Mouse (Mus musculus): ENCODE data around the gene Rassf3. TPM values are rescaled to one million over a fixed set of nuclear protein-coding genes. Genes with fewer than 3 reads are reported as not detected.

The Rassf3 gene
- polyA plus RNA-seq, 1 experiment from 2014 or later, result 25.3 TPM

GRCm38 (mm10) chr10:121428011-121428711 is 48.0 kb downstream of the Rassf3 start:
- Histone ChIP-seq H3K9ac (ENCODE audit: low read length) (peak overlapping the region; percentile 41), H3K27ac (replicated peaks in 1 of 2; ENCODE audit: control insufficient read depth in 1 of 2, insufficient read depth in 1 of 2, low read depth in 2 of 2, low read length in 2 of 2) (peak overlapping the region; percentile 97 to 99), H3K4me1 (ENCODE audit: control insufficient read depth in 2 of 2, insufficient read depth in 2 of 2, low read length in 2 of 2) (peaks cover 71 to 94% of the 10 kb centered on the region in 2 experiments), H3K4me3 (ENCODE audit: control insufficient read depth in 1 of 2, insufficient read depth in 1 of 2, low read depth in 1 of 2, low read length in 2 of 2) (no peak overlapping the region), H3K27me3 (ENCODE audit: control insufficient read depth, insufficient read depth, low read length) (no peaks in the 10 kb centered on the region), H3K9me3 (ENCODE audit: control insufficient read depth, low read length) (no peaks in the 10 kb centered on the region), H3K4me2 (ENCODE audit: low read length) (peak overlapping the region; percentile 5; the same call in 1 of the 2 replicates), H3K36me3 (ENCODE audit: control insufficient read depth, insufficient read depth, low read length) (no peaks in the 10 kb centered on the region)
- WGBS, result 49% methylated on average over 15 of the region's 15 CpGs
- ATAC-seq (ENCODE audit: insufficient number of reproducible peaks, insufficient read depth, low FRiP score, low read depth), result no peak

GRCm38 (mm10) chr10:121427136-121427535 is 49.0 kb downstream of the Rassf3 start:
- WGBS, result 47% methylated on average over 5 of the region's 5 CpGs
- ATAC-seq (ENCODE audit: insufficient number of reproducible peaks, insufficient read depth, low FRiP score, low read depth), result no peak
- Histone ChIP-seq H3K36me3 (ENCODE audit: control insufficient read depth, insufficient read depth, low read length) (no peaks in the 10 kb centered on the region), H3K27ac (replicated peaks in 1 of 2; ENCODE audit: control insufficient read depth in 1 of 2, insufficient read depth in 1 of 2, low read depth in 2 of 2, low read length in 2 of 2) (peak overlapping the region; percentile 97 to 99), H3K27me3 (ENCODE audit: control insufficient read depth, insufficient read depth, low read length) (no peaks in the 10 kb centered on the region), H3K4me1 (ENCODE audit: control insufficient read depth in 2 of 2, insufficient read depth in 2 of 2, low read length in 2 of 2) (peaks cover 69 to 93% of the 10 kb centered on the region in 2 experiments), H3K9me3 (ENCODE audit: control insufficient read depth, low read length) (no peaks in the 10 kb centered on the region), H3K4me2 (ENCODE audit: low read length) (no peak overlapping the region), H3K4me3 (ENCODE audit: control insufficient read depth in 1 of 2, insufficient read depth in 1 of 2, low read depth in 1 of 2, low read length in 2 of 2) (no peak overlapping the region), H3K9ac (ENCODE audit: low read length) (no peak overlapping the region)

GRCm38 (mm10) chr10:121426458-121427070 is 49.6 kb downstream of the Rassf3 start:
- ATAC-seq (ENCODE audit: insufficient number of reproducible peaks, insufficient read depth, low FRiP score, low read depth), result no peak
- H3K36me3 ChIP-seq (ENCODE audit: control insufficient read depth, insufficient read depth, low read length), result no peaks in the 10 kb centered on the region
- peaks cover 69 to 93% of the 10 kb centered on the region in 2 experiments for H3K4me1 ChIP-seq (ENCODE audit: control insufficient read depth in 2 of 2, insufficient read depth in 2 of 2, low read length in 2 of 2)
- H3K4me3 ChIP-seq (ENCODE audit: control insufficient read depth in 1 of 2, insufficient read depth in 1 of 2, low read depth in 1 of 2, low read length in 2 of 2), result no peak overlapping the region
- H3K27ac ChIP-seq (replicated peaks in 1 of 2; ENCODE audit: control insufficient read depth in 1 of 2, insufficient read depth in 1 of 2, low read depth in 2 of 2, low read length in 2 of 2), result peak overlapping the region; percentile 97 to 99
- no peak overlapping the region for H3K9ac ChIP-seq (ENCODE audit: low read length)
- H3K4me2 ChIP-seq (ENCODE audit: low read length), result no peak overlapping the region
- no peaks in the 10 kb centered on the region for H3K27me3 ChIP-seq (ENCODE audit: control insufficient read depth, insufficient read depth, low read length)
- no peaks in the 10 kb centered on the region for H3K9me3 ChIP-seq (ENCODE audit: control insufficient read depth, low read length)
- WGBS, result 29% methylated on average over 5 of the region's 5 CpGs

GRCm38 (mm10) chr10:121425506-121426025 is 50.6 kb downstream of the Rassf3 start:
- Histone ChIP-seq H3K36me3 (ENCODE audit: control insufficient read depth, insufficient read depth, low read length) (no peaks in the 10 kb centered on the region), H3K27ac (replicated peaks in 1 of 2; ENCODE audit: control insufficient read depth in 1 of 2, insufficient read depth in 1 of 2, low read depth in 2 of 2, low read length in 2 of 2) (peak overlapping the region; percentile 31 to 64; a peak in 1 of 4 replicates), H3K4me3 (ENCODE audit: control insufficient read depth in 1 of 2, insufficient read depth in 1 of 2, low read depth in 1 of 2, low read length in 2 of 2) (no peak overlapping the region), H3K27me3 (ENCODE audit: control insufficient read depth, insufficient read depth, low read length) (no peaks in the 10 kb centered on the region), H3K4me2 (ENCODE audit: low read length) (no peak overlapping the region), H3K4me1 (ENCODE audit: control insufficient read depth in 2 of 2, insufficient read depth in 2 of 2, low read length in 2 of 2) (peaks cover 66 to 92% of the 10 kb centered on the region in 2 experiments), H3K9ac (ENCODE audit: low read length) (peak overlapping the region; percentile 30), H3K9me3 (ENCODE audit: control insufficient read depth, low read length) (no peaks in the 10 kb centered on the region)
- ATAC-seq (ENCODE audit: insufficient number of reproducible peaks, insufficient read depth, low FRiP score, low read depth), result no peak
- 61% methylated on average over 14 of the region's 14 CpGs for WGBS

- Histone ChIP-seq H3K9ac (ENCODE audit: low read length) (peak overlapping the region; percentile 30), H3K27me3 (ENCODE audit: control insufficient read depth, insufficient read depth, low read length) (no peaks in the 10 kb centered on the region), H3K4me3 (ENCODE audit: control insufficient read depth in 1 of 2, insufficient read depth in 1 of 2, low read depth in 1 of 2, low read length in 2 of 2) (no peak overlapping the region), H3K4me1 (ENCODE audit: control insufficient read depth in 2 of 2, insufficient read depth in 2 of 2, low read length in 2 of 2) (peaks cover 66 to 92% of the 10 kb centered on the region in 2 experiments), H3K4me2 (ENCODE audit: low read length) (no peak overlapping the region), H3K36me3 (ENCODE audit: control insufficient read depth, insufficient read depth, low read length) (no peaks in the 10 kb centered on the region), H3K9me3 (ENCODE audit: control insufficient read depth, low read length) (no peaks in the 10 kb centered on the region), H3K27ac (replicated peaks in 1 of 2; ENCODE audit: control insufficient read depth in 1 of 2, insufficient read depth in 1 of 2, low read depth in 2 of 2, low read length in 2 of 2) (peak overlapping the region; percentile 31 to 64; a peak in 1 of 4 replicates)
- no peak for ATAC-seq (ENCODE audit: insufficient number of reproducible peaks, insufficient read depth, low FRiP score, low read depth)
- 56% methylated on average over 5 of the region's 5 CpGs for WGBS
Observed at GRCm38 (mm10) chr10:121425079-121425478, 51.1 kb downstream of the Rassf3 start.

- H3K27ac ChIP-seq (replicated peaks in 1 of 2; ENCODE audit: control insufficient read depth in 1 of 2, insufficient read depth in 1 of 2, low read depth in 2 of 2, low read length in 2 of 2), result peak overlapping the region in 1 of 2 experiments; percentile 76; a peak in 1 of 4 replicates
- no peak for ATAC-seq (ENCODE audit: insufficient number of reproducible peaks, insufficient read depth, low FRiP score, low read depth)
- WGBS, result 58% methylated on average over 3 of the region's 3 CpGs
- H3K9me3 ChIP-seq (ENCODE audit: control insufficient read depth, low read length), result no peaks in the 10 kb centered on the region
- no peaks in the 10 kb centered on the region for H3K27me3 ChIP-seq (ENCODE audit: control insufficient read depth, insufficient read depth, low read length)
- H3K4me3 ChIP-seq (ENCODE audit: control insufficient read depth in 1 of 2, insufficient read depth in 1 of 2, low read depth in 1 of 2, low read length in 2 of 2), result no peak overlapping the region
- no peaks in the 10 kb centered on the region for H3K36me3 ChIP-seq (ENCODE audit: control insufficient read depth, insufficient read depth, low read length)
- peaks cover 65 to 93% of the 10 kb centered on the region in 2 experiments for H3K4me1 ChIP-seq (ENCODE audit: control insufficient read depth in 2 of 2, insufficient read depth in 2 of 2, low read length in 2 of 2)
- no peak overlapping the region for H3K9ac ChIP-seq (ENCODE audit: low read length)
- H3K4me2 ChIP-seq (ENCODE audit: low read length), result no peak overlapping the region
Observed at GRCm38 (mm10) chr10:121424455-121424854, 51.7 kb downstream of the Rassf3 start.

- WGBS, result 61% methylated on average over 16 of the region's 16 CpGs
- H3K27ac ChIP-seq (replicated peaks in 1 of 2; ENCODE audit: control insufficient read depth in 1 of 2, insufficient read depth in 1 of 2, low read depth in 2 of 2, low read length in 2 of 2), result peak overlapping the region; percentile 62 to 76
- H3K27me3 ChIP-seq (ENCODE audit: control insufficient read depth, insufficient read depth, low read length), result no peaks in the 10 kb centered on the region
- H3K36me3 ChIP-seq (ENCODE audit: control insufficient read depth, insufficient read depth, low read length), result no peaks in the 10 kb centered on the region
- H3K4me1 ChIP-seq (ENCODE audit: control insufficient read depth in 2 of 2, insufficient read depth in 2 of 2, low read length in 2 of 2), result peaks cover 62 to 86% of the 10 kb centered on the region in 2 experiments
- H3K9me3 ChIP-seq (ENCODE audit: control insufficient read depth, low read length), result no peaks in the 10 kb centered on the region
- no peak overlapping the region for H3K9ac ChIP-seq (ENCODE audit: low read length)
- no peak for ATAC-seq (ENCODE audit: insufficient number of reproducible peaks, insufficient read depth, low FRiP score, low read depth)
- no peak overlapping the region for H3K4me3 ChIP-seq (ENCODE audit: control insufficient read depth in 1 of 2, insufficient read depth in 1 of 2, low read depth in 1 of 2, low read length in 2 of 2)
- H3K4me2 ChIP-seq (ENCODE audit: low read length), result no peak overlapping the region
Observed at GRCm38 (mm10) chr10:121423541-121424349, 52.4 kb downstream of the Rassf3 start.

All from heart, embryonic 14.5 days (tissue).